Mouse (Mus musculus): ENCODE data around the gene Amph. TPM values are rescaled to one million over a fixed set of nuclear protein-coding genes. Genes with fewer than 3 reads are reported as not detected.

The Amph gene
- polyA plus RNA-seq, 1 experiment from 2014 or later: 30.3 TPM

GRCm38 (mm10) chr13:19149574-19149973 lies 201.6 kb downstream of the Amph start:
- 86% methylated on average over 8 of the region's 8 CpGs for WGBS
- no peak overlapping the region for H3K4me3 ChIP-seq (replicated peaks)
- ATAC-seq: no peak
- H3K27me3 ChIP-seq: no peaks in the 10 kb centered on the region
- H3K36me3 ChIP-seq: peaks cover 13% of the 10 kb centered on the region
- H3K27ac ChIP-seq: no peak overlapping the region
- no peaks in the 10 kb centered on the region for H3K4me1 ChIP-seq (replicated peaks)
- H3K9me3 ChIP-seq: no peaks in the 10 kb centered on the region
- H3K4me2 ChIP-seq (replicated peaks): no peak overlapping the region
- no peak overlapping the region for H3K9ac ChIP-seq (replicated peaks)

- no peaks in the 10 kb centered on the region for H3K9me3 ChIP-seq
- no peaks in the 10 kb centered on the region for H3K4me1 ChIP-seq (replicated peaks)
- H3K4me3 ChIP-seq (replicated peaks): no peak overlapping the region
- ATAC-seq: no peak
- H3K27ac ChIP-seq: no peak overlapping the region
- H3K9ac ChIP-seq (replicated peaks): no peak overlapping the region
- H3K36me3 ChIP-seq: peaks cover 13% of the 10 kb centered on the region
- no peaks in the 10 kb centered on the region for H3K27me3 ChIP-seq
- H3K4me2 ChIP-seq (replicated peaks): no peak overlapping the region
- 90% methylated on average over 12 of the region's 12 CpGs for WGBS
Measured at GRCm38 (mm10) chr13:19150438-19151301, 202.7 kb downstream of the Amph start.

- H3K27ac ChIP-seq: no peak overlapping the region
- ATAC-seq: no peak
- no peaks in the 10 kb centered on the region for H3K9me3 ChIP-seq
- H3K4me2 ChIP-seq (replicated peaks): no peak overlapping the region
- no peak overlapping the region for H3K4me3 ChIP-seq (replicated peaks)
- H3K4me1 ChIP-seq (replicated peaks): no peaks in the 10 kb centered on the region
- no peak overlapping the region for H3K9ac ChIP-seq (replicated peaks)
- no peaks in the 10 kb centered on the region for H3K27me3 ChIP-seq
- H3K36me3 ChIP-seq: peaks cover 13% of the 10 kb centered on the region
- WGBS: 96% methylated on average over 3 of the region's 3 CpGs
Measured at GRCm38 (mm10) chr13:19152126-19152525, 204.1 kb downstream of the Amph start.

GRCm38 (mm10) chr13:19158484-19158883 lies 210.5 kb downstream of the Amph start:
- ATAC-seq: no peak
- WGBS: 33% methylated on average over 4 of the region's 4 CpGs
- H3K27me3 ChIP-seq: no peaks in the 10 kb centered on the region

GRCm38 (mm10) chr13:19160616-19161015 lies 212.6 kb downstream of the Amph start:
- no peak overlapping the region for H3K27ac ChIP-seq
- H3K4me3 ChIP-seq (replicated peaks): no peak overlapping the region
- no peaks in the 10 kb centered on the region for H3K9me3 ChIP-seq
- H3K4me1 ChIP-seq (replicated peaks): peaks cover 8% of the 10 kb centered on the region
- no peak overlapping the region for H3K9ac ChIP-seq (replicated peaks)
- whole genome bisulfite sequencing: 68% methylated on average over 7 of the region's 7 CpGs
- no peaks in the 10 kb centered on the region for H3K27me3 ChIP-seq
- no peak overlapping the region for H3K4me2 ChIP-seq (replicated peaks)
- H3K36me3 ChIP-seq: no peaks in the 10 kb centered on the region
- ATAC-seq: peak; percentile 68; the same call in 1 of the 2 replicates

More at GRCm38 (mm10) chr13:19158484-19158883, 210.5 kb downstream of the Amph start:
- Histone ChIP-seq H3K9ac (replicated peaks) (no peak overlapping the region), H3K9me3 (no peaks in the 10 kb centered on the region), H3K4me2 (replicated peaks) (no peak overlapping the region), H3K4me3 (replicated peaks) (no peak overlapping the region), H3K4me1 (replicated peaks) (peaks cover 8% of the 10 kb centered on the region), H3K27ac (no peak overlapping the region), H3K36me3 (no peaks in the 10 kb centered on the region)

- H3K27ac ChIP-seq: no peak overlapping the region
- H3K9me3 ChIP-seq: no peaks in the 10 kb centered on the region
- no peaks in the 10 kb centered on the region for H3K36me3 ChIP-seq
- H3K9ac ChIP-seq (replicated peaks): no peak overlapping the region
- peaks cover 8% of the 10 kb centered on the region for H3K4me1 ChIP-seq (replicated peaks)
- H3K27me3 ChIP-seq: no peaks in the 10 kb centered on the region
- no peak overlapping the region for H3K4me2 ChIP-seq (replicated peaks)
- H3K4me3 ChIP-seq (replicated peaks): no peak overlapping the region
- ATAC-seq: peak; percentile 44; the same call in 1 of the 2 replicates
- 66% methylated on average over 7 of the region's 7 CpGs for WGBS
Measured at GRCm38 (mm10) chr13:19161111-19161510, 213.1 kb downstream of the Amph start.

- H3K4me1 ChIP-seq (replicated peaks): peaks cover 8% of the 10 kb centered on the region
Measured at GRCm38 (mm10) chr13:19162120-19162519, 214.1 kb downstream of the Amph start.

GRCm38 (mm10) chr13:19177662-19178259 lies 229.8 kb downstream of the Amph start:
- Histone ChIP-seq H3K4me2 (replicated peaks) (no peak overlapping the region), H3K9me3 (no peaks in the 10 kb centered on the region), H3K27ac (no peak overlapping the region), H3K9ac (replicated peaks) (no peak overlapping the region), H3K36me3 (no peaks in the 10 kb centered on the region), H3K27me3 (no peaks in the 10 kb centered on the region), H3K4me1 (replicated peaks) (no peaks in the 10 kb centered on the region), H3K4me3 (replicated peaks) (no peak overlapping the region)
- peak; percentile 92 for ATAC-seq
- WGBS: 54% methylated on average over 1 of the region's 1 CpGs

More at GRCm38 (mm10) chr13:19162120-19162519, 214.1 kb downstream of the Amph start:
- H3K9me3 ChIP-seq: no peaks in the 10 kb centered on the region
- no peak overlapping the region for H3K9ac ChIP-seq (replicated peaks)
- no peak overlapping the region for H3K4me3 ChIP-seq (replicated peaks)
- no peaks in the 10 kb centered on the region for H3K27me3 ChIP-seq
- no peak for ATAC-seq
- 88% methylated on average over 6 of the region's 6 CpGs for WGBS
- H3K4me2 ChIP-seq (replicated peaks): no peak overlapping the region
- H3K36me3 ChIP-seq: no peaks in the 10 kb centered on the region
- H3K27ac ChIP-seq: no peak overlapping the region

GRCm38 (mm10) chr13:19178351-19178750 lies 230.3 kb downstream of the Amph start:
- Histone ChIP-seq H3K9ac (replicated peaks) (no peak overlapping the region), H3K27me3 (no peaks in the 10 kb centered on the region), H3K4me1 (replicated peaks) (no peaks in the 10 kb centered on the region), H3K4me2 (replicated peaks) (no peak overlapping the region), H3K36me3 (no peaks in the 10 kb centered on the region), H3K9me3 (no peaks in the 10 kb centered on the region), H3K4me3 (replicated peaks) (no peak overlapping the region), H3K27ac (no peak overlapping the region)
- WGBS: 87% methylated on average over 5 of the region's 5 CpGs
- no peak for ATAC-seq

GRCm38 (mm10) chr13:19182259-19182658 lies 234.3 kb downstream of the Amph start:
- Histone ChIP-seq H3K27me3 (no peaks in the 10 kb centered on the region), H3K27ac (no peak overlapping the region), H3K4me2 (replicated peaks) (no peak overlapping the region), H3K9ac (replicated peaks) (no peak overlapping the region), H3K4me1 (replicated peaks) (no peaks in the 10 kb centered on the region), H3K4me3 (replicated peaks) (no peak overlapping the region), H3K36me3 (no peaks in the 10 kb centered on the region), H3K9me3 (no peaks in the 10 kb centered on the region)
- WGBS: 87% methylated on average over 8 of the region's 8 CpGs
- no peak for ATAC-seq

GRCm38 (mm10) chr13:19190052-19190451 lies 242.0 kb downstream of the Amph start:
- H3K27me3 ChIP-seq: no peaks in the 10 kb centered on the region
- ATAC-seq: no peak
- H3K9me3 ChIP-seq: no peaks in the 10 kb centered on the region
- 86% methylated on average over 6 of the region's 6 CpGs for WGBS
- H3K36me3 ChIP-seq: no peaks in the 10 kb centered on the region
- no peak overlapping the region for H3K27ac ChIP-seq
- no peak overlapping the region for H3K4me2 ChIP-seq (replicated peaks)
- no peak overlapping the region for H3K9ac ChIP-seq (replicated peaks)
- H3K4me1 ChIP-seq (replicated peaks): no peaks in the 10 kb centered on the region
- H3K4me3 ChIP-seq (replicated peaks): no peak overlapping the region

GRCm38 (mm10) chr13:19194803-19195202 lies 246.8 kb downstream of the Amph start:
- Histone ChIP-seq H3K9me3 (no peaks in the 10 kb centered on the region), H3K4me1 (replicated peaks) (no peaks in the 10 kb centered on the region), H3K27me3 (no peaks in the 10 kb centered on the region), H3K4me3 (replicated peaks) (no peak overlapping the region), H3K36me3 (no peaks in the 10 kb centered on the region), H3K4me2 (replicated peaks) (no peak overlapping the region), H3K9ac (replicated peaks) (no peak overlapping the region), H3K27ac (no peak overlapping the region)
- no peak for ATAC-seq
- 84% methylated on average over 4 of the region's 4 CpGs for WGBS
